Mouse (Mus musculus) spleen, postnatal 14 days (tissue): ENCODE data around the gene Asic2.

Source experiments
- DNase-seq, 2 experiments: peaks; one replicate each; pipeline ENCODE4 v3.0.0; 2021 to 2022; ENCODE audit warnings: low spot score in 2 of 2

Asic2 gene

DNA sequence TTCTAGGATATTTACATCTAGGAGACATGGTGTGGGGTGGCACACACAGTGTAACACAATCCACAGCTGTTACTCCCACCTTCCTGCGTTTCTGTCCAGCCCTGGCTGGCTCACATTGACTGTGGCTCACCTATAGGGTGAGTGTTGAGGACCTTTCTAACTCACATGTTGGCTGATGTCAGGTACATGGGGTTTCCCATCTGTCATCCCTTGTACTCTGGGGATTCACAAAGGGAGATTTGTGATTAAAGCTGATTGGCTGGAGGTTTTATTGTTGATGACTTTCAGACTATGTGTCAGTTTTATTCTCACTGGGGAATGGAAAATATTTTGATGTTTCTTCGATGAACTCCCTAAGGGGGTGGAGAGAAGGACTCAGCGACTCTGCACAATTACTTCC is 229.3 kb downstream of the Asic2 start:
- no peak for DNase-seq

DNA sequence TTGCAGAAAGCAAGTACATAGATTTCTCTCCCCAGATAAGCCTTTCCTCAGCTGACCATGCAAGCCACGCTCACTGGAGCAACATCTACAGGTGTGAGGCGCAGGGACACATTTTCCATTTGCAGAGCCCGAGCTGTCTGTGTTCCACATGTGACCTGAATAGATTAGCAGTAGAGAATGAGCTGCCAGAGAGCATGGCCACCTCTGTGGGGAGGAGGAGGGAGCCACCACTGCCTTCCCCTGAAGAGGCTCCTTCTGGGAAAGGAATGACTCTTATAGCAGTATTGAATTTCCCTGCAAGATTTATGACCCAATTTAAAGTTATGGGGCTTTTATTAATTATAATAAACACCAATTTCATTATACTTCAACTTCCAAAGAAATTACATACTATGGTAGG is 230.5 kb downstream of the Asic2 start:
- DNase-seq: no peak

DNA sequence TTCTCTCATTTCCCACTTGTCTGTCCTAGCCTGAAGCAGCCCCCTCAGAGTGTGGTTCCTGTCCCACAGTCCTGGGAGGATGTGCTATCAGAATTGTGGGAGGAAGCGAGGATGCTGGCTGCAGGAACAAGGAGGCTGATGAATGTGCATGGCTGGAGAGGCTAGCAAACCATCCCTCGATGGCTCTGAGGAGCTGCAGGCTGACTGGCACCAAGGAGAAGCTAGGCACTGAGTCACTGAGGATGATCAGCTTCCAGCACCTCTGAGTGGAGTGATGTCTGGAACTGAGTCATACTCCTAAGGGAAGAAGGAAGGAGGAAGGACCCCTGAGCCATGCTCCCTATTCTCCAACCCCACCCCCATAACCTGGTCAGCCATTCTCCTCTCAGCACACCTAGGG is 246.2 kb downstream of the Asic2 start:
- DNase-seq: no peak

DNA sequence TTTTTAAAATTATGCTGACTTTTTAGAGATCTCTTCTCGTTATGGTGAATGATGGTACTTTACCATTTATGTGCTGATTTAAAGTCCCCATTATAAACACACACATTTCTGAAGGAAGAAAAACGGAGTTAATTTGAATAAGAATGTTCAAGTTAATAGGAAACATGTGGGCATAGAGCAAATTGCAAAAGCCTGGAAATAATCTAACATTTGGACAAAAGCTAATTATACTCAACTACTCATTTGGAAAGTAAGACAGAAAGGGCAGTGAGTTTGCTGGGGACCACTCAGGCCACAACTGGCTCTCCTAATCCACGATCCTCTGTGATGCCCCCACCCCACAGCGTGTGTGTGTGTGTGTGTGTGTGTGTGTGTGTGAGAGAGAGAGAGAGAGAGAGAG is 253.5 kb downstream of the Asic2 start:
- no peak for DNase-seq

- no peak for DNase-seq
Observed at GRCm38 (mm10) chr11:81706996-81707395, 261.3 kb downstream of the Asic2 start.

GRCm38 (mm10) chr11:81698008-81698407 is 270.2 kb downstream of the Asic2 start:
- no peak for DNase-seq

- DNase-seq: no peak
Observed at GRCm38 (mm10) chr11:81695501-81695900, 272.8 kb downstream of the Asic2 start.

GRCm38 (mm10) chr11:81680511-81680910 is 287.7 kb downstream of the Asic2 start:
- DNase-seq: no peak

- no peak for DNase-seq
Observed at GRCm38 (mm10) chr11:81671724-81672123, 296.5 kb downstream of the Asic2 start.

GRCm38 (mm10) chr11:81670436-81670835 is 297.8 kb downstream of the Asic2 start:
- no peak for DNase-seq

DNA sequence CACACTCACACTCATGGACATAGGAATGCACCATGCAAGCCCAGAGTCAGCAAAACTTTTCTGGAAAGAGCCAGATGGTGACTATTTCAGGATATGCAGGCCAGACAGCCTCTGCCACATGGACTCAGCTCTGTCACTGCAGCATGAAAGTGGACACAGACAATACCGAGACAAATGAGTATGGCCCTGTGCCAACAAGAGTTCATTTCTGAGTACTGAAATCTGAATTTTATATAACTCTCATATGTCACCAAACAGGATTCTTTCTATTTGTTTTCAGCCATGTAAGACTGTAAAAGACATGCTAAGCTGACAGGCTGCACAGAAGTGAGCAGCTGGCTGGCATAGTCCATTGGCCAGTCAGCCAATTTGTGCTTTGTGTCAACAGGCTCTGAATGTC is 309.4 kb downstream of the Asic2 start:
- DNase-seq: no peak

GRCm38 (mm10) chr11:81657121-81657520 is 311.1 kb downstream of the Asic2 start:
- DNase-seq: no peak

- DNase-seq: no peak
Observed at GRCm38 (mm10) chr11:81647828-81648227, 320.4 kb downstream of the Asic2 start.

- DNase-seq: no peak
Observed at GRCm38 (mm10) chr11:81645549-81645948, 322.7 kb downstream of the Asic2 start.

DNA sequence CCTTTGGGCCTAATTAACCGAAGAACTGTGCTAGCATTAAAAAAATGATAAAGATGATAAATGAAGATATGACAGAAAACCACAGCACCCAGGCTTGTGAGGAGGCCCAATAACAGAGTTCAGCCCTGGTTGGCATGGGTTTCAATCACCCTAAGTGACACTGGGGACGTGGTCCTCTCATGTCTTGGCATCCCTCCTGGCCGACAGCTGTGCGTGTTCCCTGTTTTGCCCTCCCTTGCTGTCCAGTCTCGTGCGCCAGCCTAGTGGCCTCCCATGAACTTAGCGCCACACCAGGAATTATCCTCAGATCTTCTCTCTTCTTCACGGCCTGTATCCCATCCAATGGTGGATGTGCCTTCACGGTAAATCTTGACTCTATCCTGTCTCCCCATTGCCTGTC is 331.9 kb downstream of the Asic2 start:
- DNase-seq: no peak

DNA sequence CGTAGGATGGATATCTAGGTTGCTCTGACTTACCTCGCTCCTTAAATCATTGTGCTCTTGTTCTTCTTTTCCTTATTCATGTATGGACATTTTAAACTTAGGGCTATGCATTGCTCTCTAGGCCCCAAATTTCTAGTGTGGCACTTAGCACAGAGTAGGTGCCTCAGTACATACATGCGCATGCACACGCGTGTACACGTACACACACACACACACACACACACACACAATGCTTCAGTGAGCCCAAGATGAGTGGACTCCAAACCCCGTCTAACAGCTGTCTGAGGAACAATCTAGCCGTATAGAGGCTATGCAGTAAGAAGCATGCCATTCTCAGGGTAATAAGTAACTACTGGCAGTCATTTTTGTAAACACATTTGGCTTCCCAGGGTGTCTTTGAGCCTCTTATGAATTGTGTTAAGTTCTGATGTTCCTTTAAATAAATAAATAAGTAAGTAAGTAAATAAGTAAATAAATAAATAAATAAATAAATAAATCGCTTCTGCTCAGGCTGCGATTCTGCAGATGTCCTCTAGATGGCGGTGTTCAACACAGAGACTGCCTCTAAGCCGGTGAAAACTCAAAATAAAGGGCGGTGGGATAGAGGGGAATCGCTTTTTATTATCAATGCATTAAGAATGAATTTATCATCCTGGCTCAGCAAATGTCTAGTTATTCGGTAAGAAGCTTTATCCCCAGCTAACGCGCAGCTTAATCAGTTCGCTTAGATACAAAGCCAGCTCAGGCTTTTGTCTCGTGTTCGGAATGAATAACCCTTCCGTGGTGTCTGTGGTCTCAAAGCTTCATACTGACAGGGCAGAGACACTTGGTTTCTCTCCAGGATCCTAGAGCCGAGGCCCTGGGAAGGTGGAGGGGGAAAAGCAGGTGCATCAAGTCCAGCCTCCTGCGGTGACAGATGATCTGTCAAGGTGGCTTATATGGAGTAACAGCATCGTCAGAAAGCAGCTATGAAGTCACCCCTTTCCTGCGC is 333.6 kb downstream of the Asic2 start:
- DNase-seq: no peak

DNA sequence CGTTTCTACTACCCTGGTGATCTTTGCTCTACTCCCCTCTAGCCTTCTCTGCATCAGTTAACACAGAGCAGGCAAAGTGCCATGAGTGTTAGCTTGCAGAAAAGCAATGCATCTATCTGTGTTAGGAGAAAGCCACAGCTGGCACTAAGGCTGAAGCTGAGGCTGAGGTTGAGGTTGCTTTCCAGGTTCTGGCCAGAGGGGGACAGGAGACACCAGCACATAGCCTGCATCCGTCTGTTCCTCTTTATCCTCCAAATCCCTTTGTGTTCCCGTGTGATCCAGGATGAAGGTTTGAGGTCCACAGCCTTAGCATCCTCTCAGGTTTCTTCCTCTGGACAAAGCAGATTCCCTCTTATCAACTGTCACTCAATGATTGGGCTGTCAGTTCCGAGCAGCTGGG is 343.1 kb downstream of the Asic2 start:
- DNase-seq: no peak

DNA sequence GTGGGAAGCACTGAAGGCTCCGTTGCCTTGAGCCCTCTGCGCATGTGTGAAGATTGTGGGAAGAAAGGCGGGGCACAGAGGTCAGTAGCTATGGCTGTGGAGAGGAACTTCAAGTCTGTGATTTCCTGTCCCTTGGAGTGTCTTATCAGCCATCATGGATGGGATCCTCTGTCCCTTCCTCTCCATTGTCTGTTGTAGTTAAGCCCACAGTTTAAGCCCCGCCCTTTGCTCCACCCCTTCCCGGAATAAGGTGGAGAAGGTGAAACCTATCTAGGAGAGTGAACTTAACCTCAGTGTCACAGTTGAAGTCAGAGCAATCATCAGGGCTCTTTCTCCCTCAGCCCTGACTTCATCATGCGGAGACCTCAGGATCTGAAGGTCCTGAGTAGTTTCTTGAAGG is 347.7 kb downstream of the Asic2 start:
- no peak for DNase-seq

GRCm38 (mm10) chr11:81616437-81616836 is 351.8 kb downstream of the Asic2 start:
- no peak for DNase-seq

DNA sequence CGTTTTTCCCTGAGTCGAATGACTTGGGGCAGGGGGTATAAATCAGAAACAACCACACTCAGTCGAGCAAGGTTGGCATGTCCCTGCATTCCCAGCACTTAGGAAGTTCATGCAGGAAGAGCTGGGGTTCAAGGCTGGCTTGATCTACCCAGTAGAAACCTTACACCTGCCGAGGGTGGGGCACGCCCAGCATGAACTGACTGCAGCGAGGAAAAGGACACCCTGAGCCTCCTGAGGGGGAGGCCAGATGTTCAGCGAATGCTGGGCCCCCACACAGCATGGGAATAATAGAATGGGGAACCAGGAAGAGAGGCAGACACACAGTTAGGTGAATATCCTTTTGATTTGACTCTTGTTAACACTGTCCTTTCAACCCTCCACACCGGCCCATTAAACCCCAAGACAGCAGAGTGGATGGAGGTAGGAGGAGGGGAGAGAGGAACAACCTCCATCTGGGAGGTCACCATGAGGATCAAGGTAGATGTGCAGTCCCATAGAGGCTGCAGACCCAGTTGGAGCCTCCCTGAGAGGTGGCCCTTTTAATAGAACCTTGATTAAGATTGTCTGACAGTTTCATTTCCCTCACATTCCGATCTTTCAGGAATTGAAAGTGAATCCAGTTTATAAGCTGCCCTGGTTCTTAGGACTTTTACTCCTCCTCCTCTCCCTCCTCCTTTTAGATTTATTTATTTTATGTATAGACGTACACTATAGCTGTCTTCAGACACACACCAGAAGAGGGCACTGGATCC is 354.2 kb downstream of the Asic2 start:
- DNase-seq: no peak

GRCm38 (mm10) chr11:81612798-81613540 is 355.3 kb downstream of the Asic2 start:
- peak; percentile 11 to 53 for DNase-seq
